Mouse (Mus musculus): ENCODE results near the gene Cep295. TPM values are rescaled to one million over a fixed set of nuclear protein-coding genes. Genes with fewer than 3 reads are reported as not detected.

Cep295 gene
- total RNA-seq (2012; rRNA removed) (53.7 and 57.0 TPM in 2 replicates), polyA plus RNA-seq (2012; ENCODE audit: insufficient read depth in 1 of 2, insufficient read length in 2 of 2, low read depth in 1 of 2, low replicate concordance in 2 of 2, missing spikeins in 1 of 2) (1,000 to 10,000 TPM in 1 of 2 experiments, 10 to 100 TPM in 1; 73.3 to 1,483 TPM)

- Histone ChIP-seq H3K9me3 (replicated peaks; ENCODE audit: insufficient read depth, low read length) (no peaks in the 10 kb centered on the region), H3K4me3 (ENCODE audit: control insufficient read depth in 1 of 2, insufficient read depth in 1 of 2, low read depth in 2 of 2, low read length in 2 of 2) (peak within 1 kb of the TSS; percentile 72 to 77), H3K4me1 (ENCODE audit: control insufficient read depth in 1 of 2, insufficient read depth in 2 of 2, low read length in 2 of 2) (peaks cover 6 to 16% of the 10 kb centered on the region in 2 experiments)
- TF ChIP-seq RCOR1 (IDR thresholded peaks at IDR 0.05; ENCODE audit: low read depth, low read length), result 0 out of 2 replicates have a peak, but pooled peaks have one; percentile 31
- TF ChIP-seq HCFC1 (IDR thresholded peaks at IDR 0.05; ENCODE audit: low read depth, low read length), result peak; percentile 88
- TF ChIP-seq MEF2A (IDR thresholded peaks at IDR 0.05; ENCODE audit: extremely low read depth, insufficient replicate concordance, low read depth, low read length, poor library complexity, severe bottlenecking), result peak; percentile 52; the same call in 1 of the 2 replicates
- TF ChIP-seq ZC3H11A (IDR thresholded peaks at IDR 0.05; ENCODE audit: low read depth, low read length), result no peak; the same call in 1 of the 2 replicates
- no peak for TF ChIP-seq ZKSCAN1 (IDR thresholded peaks at IDR 0.05; ENCODE audit: low read depth, low read length)
- peak in 1 of 2 experiments; percentile 66; a peak in 2 of 4 replicates for TF ChIP-seq EP300 (IDR thresholded peaks at IDR 0.05; ENCODE audit: low read depth in 1 of 2, low read length in 2 of 2)
- peak; percentile 64 for TF ChIP-seq ETS1 (IDR thresholded peaks at IDR 0.05; ENCODE audit: low read depth, low read length)
- peak; percentile 100 for TF ChIP-seq POLR2AphosphoS2 (IDR thresholded peaks at IDR 0.05; ENCODE audit: low read length)
- TF ChIP-seq CHD2 (IDR thresholded peaks at IDR 0.05; ENCODE audit: low read length), result no peak
- TF ChIP-seq BHLHE40 (IDR thresholded peaks at IDR 0.05; ENCODE audit: borderline replicate concordance, low read depth, low read length), result peak; percentile 44
- peak; percentile 92 for TF ChIP-seq MXI1 (IDR thresholded peaks at IDR 0.05; ENCODE audit: low read depth, low read length)
- peak; percentile 99; the same call in 1 of the 2 replicates for TF ChIP-seq NRF1 (IDR thresholded peaks at IDR 0.05; ENCODE audit: insufficient read depth, low read depth, low read length, poor library complexity, severe bottlenecking)
- no peak for TF ChIP-seq MAFK (IDR thresholded peaks at IDR 0.05; ENCODE audit: borderline replicate concordance, low read depth, low read length)
- TF ChIP-seq CHD1 (IDR thresholded peaks at IDR 0.05; ENCODE audit: low read depth, low read length), result peak; percentile 92; the same call in 1 of the 2 replicates
- peak; percentile 89 for TF ChIP-seq USF1 (IDR thresholded peaks at IDR 0.05; ENCODE audit: low read depth, low read length)
- peak; percentile 95 for TF ChIP-seq TBP (IDR thresholded peaks at IDR 0.05; ENCODE audit: low read depth, low read length)
- TF ChIP-seq SMC3 (IDR thresholded peaks at IDR 0.05; ENCODE audit: low read depth, low read length), result no peak
- peak; percentile 95 for TF ChIP-seq MAX (IDR thresholded peaks at IDR 0.05; ENCODE audit: low read length)
- TF ChIP-seq MYC (IDR thresholded peaks at IDR 0.05; ENCODE audit: low read depth, low read length), result peak; percentile 98
- TF ChIP-seq POLR2AphosphoS5 (IDR thresholded peaks at IDR 0.05; ENCODE audit: borderline replicate concordance, low read depth, low read length), result peak; percentile 93
- TF ChIP-seq GATA1 (IDR thresholded peaks at IDR 0.05; ENCODE audit: low read depth, low read length), result no peak
- peak; percentile 100 for TF ChIP-seq POLR2A (IDR thresholded peaks at IDR 0.05; ENCODE audit: control insufficient read depth in 1 of 2, insufficient read depth in 1 of 2, low read depth in 1 of 2, low read length in 2 of 2, poor library complexity in 1 of 2)
- TF ChIP-seq RAD21 (IDR thresholded peaks at IDR 0.05; ENCODE audit: low read depth, low read length), result no peak
- peak; percentile 100 for TF ChIP-seq NELFE (IDR thresholded peaks at IDR 0.05; ENCODE audit: low read depth, low read length)
- TF ChIP-seq TCF12 (IDR thresholded peaks at IDR 0.05; ENCODE audit: low read depth, low read length), result peak; percentile 78
- TF ChIP-seq MAZ (IDR thresholded peaks at IDR 0.05; ENCODE audit: low read depth, low read length), result peak; percentile 88
- TF ChIP-seq MYB (IDR thresholded peaks at IDR 0.05; ENCODE audit: low read depth, low read length), result peak; percentile 88
- no peak for TF ChIP-seq USF2 (IDR thresholded peaks at IDR 0.05; ENCODE audit: borderline replicate concordance in 1 of 2, insufficient read depth in 1 of 2, low read depth in 1 of 2, low read length in 2 of 2)
- peak; percentile 99 for TF ChIP-seq E2F4 (IDR thresholded peaks at IDR 0.05; ENCODE audit: borderline replicate concordance, low read depth, low read length)
- TF ChIP-seq GABPA (IDR thresholded peaks at IDR 0.05; ENCODE audit: low read depth, low read length), result 0 out of 2 replicates have a peak, but pooled peaks have one; percentile 7
- TF ChIP-seq ZMIZ1 (IDR thresholded peaks at IDR 0.05; ENCODE audit: low read depth, low read length), result peak; percentile 99
- TF ChIP-seq UBTF (IDR thresholded peaks at IDR 0.05; ENCODE audit: borderline replicate concordance, insufficient read depth, low read depth, low read length), result no peak
- TF ChIP-seq ELF1 (IDR thresholded peaks at IDR 0.05; ENCODE audit: low read depth, low read length), result peak; percentile 93
- TF ChIP-seq KAT2A (conservative IDR thresholded peaks at IDR 0.05; ENCODE audit: low read depth, low read length), result peak; percentile 74
Measured at GRCm38 (mm10) chr9:15357484-15358275, at the start of gene Cep295. Gene Cep295 (minus strand): TSS chr9:15357788.

More at GRCm38 (mm10) chr9:15357484-15358275, at the start of gene Cep295:
- no peaks in the 10 kb centered on the region for H3K27me3 ChIP-seq (ENCODE audit: control insufficient read depth in 1 of 2, insufficient read depth in 2 of 2, low read length in 2 of 2)
- peaks cover 28 to 31% of the 10 kb centered on the region in 2 experiments for H3K36me3 ChIP-seq (ENCODE audit: control insufficient read depth in 1 of 2, insufficient read depth in 2 of 2, low read length in 2 of 2)
- peak within 1 kb of the TSS; percentile 83 for H3K9ac ChIP-seq (ENCODE audit: control insufficient read depth, low read depth, low read length, poor library complexity, severe bottlenecking)
- DNase-seq (ENCODE audit: low read depth, low spot score), result peak; percentile 100
- H3K27ac ChIP-seq (ENCODE audit: control insufficient read depth, low read depth, low read length), result peak within 1 kb of the TSS; percentile 80
- H3K79me2 ChIP-seq (ENCODE audit: control insufficient read depth, insufficient read depth, low read length, poor library complexity), result peaks cover 26% of the 10 kb centered on the region

Data from MEL (cell line).